Mouse (Mus musculus): Measurements from ENCODE around the gene Maml2.

The Maml2 gene

GRCm38 (mm10) chr9:13577150-13577549, 279.4 kb downstream of the Maml2 start:
- DNase-seq = no peak

GRCm38 (mm10) chr9:13581184-13581583, 283.4 kb downstream of the Maml2 start:
- no peak for DNase-seq

DNA sequence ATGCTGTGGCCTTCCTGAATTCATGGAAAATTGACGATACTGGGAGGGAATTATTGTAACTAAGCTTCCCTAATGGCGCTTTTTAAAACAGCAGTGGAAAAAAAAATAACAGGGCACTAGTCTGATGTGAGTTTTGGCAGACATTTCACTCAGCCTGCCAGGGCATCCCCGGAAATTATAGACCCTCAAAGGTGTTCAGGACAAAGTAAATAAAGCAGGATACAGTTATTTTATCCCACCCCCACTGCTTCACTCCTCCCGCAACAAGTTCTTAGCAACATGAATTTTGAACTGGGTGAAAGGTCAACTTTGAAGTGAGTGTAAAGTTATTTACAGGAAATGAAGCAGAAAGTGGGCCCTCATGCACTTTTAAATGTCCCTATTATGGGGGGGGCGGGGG, 286.2 kb downstream of the Maml2 start:
- DNase-seq = no peak

- no peak for DNase-seq
Measured at GRCm38 (mm10) chr9:13584435-13584834, 286.7 kb downstream of the Maml2 start.

GRCm38 (mm10) chr9:13587085-13587933, 289.6 kb downstream of the Maml2 start:
- no peak for DNase-seq

GRCm38 (mm10) chr9:13588786-13589185, 291.0 kb downstream of the Maml2 start:
- DNase-seq = peak; percentile 17

DNA sequence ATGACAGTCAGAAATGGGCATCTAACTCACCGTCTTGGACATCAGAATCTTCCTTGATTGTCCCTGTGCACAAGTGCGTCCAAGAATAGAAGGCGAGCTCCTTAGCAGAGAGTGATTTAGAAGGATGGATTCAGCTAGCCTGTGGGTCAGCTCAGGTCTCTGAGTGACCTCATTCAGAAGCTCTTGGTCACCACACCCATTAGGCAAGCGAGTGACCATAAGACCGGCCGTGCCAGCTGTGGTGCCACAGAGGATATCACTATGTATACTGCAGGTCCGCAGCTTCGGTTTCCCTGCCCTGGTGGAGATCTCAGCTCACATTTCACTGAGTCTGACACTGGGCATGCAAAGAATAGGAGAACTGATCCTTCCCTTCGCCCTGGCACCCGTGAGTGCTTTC, 294.9 kb downstream of the Maml2 start:
- no peak for DNase-seq

- no peak for DNase-seq
Measured at GRCm38 (mm10) chr9:13597736-13598135, 300.0 kb downstream of the Maml2 start.

DNA sequence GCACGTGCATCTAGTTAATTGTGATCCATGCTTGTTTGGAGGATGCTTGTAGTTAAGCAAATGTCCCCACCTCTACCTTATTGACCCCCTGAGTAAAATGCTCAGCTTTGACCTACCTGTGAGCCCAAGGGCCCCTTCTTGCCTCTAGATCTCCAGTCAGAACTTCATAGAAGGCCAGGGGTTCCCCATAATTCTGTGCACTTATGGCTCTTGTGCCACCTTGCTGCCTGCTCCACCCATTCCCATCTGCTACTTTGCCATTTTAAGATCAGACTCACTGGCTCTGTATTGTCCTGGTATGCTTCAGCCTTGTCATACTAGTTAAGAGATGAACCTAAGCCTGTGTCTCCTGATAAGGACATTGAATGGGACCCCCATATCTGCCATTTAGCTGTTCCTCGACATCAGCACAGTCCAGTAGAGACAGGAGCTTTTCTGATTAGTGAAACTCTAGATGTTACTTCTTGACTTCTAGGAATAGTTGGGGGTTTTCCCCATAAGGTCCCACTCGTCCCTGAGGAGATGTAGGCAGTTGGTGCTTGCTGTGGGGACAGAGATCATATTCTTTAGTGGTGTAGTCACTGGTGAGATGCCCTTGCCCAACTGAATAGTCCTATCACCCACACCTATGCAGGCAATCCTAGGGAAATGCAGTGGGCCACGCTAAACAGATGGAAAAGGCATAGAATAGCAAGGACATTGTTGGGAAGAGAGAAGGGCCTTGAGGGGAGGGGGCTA, 301.0 kb downstream of the Maml2 start:
- DNase-seq = no peak

DNA sequence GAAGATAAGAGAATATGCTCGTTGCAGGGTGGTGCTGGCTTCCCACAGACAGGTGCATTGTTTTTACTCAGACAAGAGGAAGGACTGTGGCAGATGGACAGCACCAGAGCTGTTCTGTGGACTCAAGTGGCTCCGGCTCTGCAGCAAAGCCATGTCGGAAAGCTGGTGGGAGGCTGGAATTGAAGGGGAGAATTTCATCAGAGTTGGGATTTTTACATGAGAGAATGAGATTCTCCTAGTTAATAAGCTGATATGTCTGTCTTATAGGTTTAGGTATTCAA, 301.5 kb downstream of the Maml2 start:
- no peak for DNase-seq

GRCm38 (mm10) chr9:13599800-13600199, 302.0 kb downstream of the Maml2 start:
- no peak for DNase-seq

- DNase-seq = no peak
Measured at GRCm38 (mm10) chr9:13601729-13602128, 304.0 kb downstream of the Maml2 start.

DNA sequence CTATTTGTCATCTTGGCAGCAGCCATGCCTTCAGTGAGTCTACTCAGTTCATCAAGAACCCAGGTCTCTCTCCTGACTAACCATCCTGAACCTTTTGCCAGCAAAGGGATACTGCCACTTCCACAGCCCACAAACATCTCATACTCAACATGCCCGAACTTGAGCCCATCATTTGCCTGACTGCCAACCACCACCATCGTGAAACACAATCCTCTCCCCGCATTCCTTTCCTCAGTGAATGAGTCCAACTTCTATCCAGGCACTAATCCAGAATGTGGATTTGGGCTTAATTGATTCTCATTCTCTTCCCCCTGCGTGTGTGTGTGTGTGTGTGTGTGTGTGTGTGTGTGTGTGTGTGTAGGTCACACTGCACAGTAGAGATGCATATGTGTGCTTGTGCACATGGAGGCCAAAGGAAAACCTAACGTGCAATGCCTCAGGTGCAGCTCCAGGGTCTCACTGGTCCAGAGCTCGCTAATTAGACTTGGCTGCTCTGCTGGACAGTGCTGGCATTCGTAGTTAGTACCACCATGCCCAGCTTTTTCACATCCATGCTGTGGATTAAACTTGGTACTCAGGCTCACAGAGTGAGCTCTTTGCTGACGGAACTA, 305.9 kb downstream of the Maml2 start:
- no peak for DNase-seq

DNA sequence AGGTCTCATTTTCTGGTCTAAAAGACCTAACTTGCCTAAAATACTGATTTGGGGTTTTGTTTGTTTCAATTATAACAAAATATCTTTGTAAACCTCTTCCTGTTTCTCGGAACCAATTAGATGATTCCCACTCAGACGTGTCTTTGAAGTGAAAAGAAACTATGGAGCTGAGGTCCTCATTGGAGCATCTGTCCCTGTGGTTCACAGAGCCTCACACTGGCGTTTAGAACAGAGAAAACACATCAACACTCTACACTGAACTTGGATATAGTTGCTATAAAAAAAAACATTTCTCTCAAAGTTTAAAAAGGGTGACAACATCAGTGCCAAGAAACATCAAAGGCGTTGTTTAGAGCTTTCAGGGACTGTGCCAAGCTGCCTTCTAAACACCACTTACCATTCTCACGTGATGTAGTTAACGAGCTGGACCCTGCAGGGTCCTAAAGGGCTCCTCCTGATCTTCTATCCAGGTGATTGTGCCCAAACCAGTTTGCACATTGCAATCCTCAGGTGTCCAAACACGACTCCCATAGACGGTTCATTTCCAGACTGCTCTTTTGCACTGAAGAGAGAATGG, 309.9 kb downstream of the Maml2 start:
- no peak for DNase-seq

GRCm38 (mm10) chr9:13608532-13609071, 310.8 kb downstream of the Maml2 start:
- DNase-seq = no peak

- DNase-seq = no peak
Measured at GRCm38 (mm10) chr9:13611561-13611960, 313.8 kb downstream of the Maml2 start.

DNA sequence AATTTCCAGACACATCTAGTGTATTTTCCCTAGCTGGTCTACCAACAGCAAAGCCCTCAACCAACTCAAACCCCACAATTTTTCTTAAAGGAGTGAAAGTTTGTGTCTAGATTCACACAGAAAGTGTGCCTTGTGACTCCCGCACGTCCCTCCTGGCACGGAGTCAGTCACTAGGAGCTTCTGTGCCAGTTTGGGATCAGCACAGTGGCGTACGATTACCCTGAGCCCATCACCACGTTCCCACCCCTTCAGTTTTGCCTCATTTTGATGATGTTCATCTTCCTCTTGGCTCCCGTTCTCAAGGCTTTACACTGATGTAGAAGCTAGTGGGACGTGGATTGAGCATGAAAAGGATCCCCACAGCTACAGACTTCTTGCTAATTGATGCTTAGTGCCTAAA, 314.6 kb downstream of the Maml2 start:
- no peak for DNase-seq

GRCm38 (mm10) chr9:13613325-13614268, 315.8 kb downstream of the Maml2 start:
- DNase-seq = no peak

DNA sequence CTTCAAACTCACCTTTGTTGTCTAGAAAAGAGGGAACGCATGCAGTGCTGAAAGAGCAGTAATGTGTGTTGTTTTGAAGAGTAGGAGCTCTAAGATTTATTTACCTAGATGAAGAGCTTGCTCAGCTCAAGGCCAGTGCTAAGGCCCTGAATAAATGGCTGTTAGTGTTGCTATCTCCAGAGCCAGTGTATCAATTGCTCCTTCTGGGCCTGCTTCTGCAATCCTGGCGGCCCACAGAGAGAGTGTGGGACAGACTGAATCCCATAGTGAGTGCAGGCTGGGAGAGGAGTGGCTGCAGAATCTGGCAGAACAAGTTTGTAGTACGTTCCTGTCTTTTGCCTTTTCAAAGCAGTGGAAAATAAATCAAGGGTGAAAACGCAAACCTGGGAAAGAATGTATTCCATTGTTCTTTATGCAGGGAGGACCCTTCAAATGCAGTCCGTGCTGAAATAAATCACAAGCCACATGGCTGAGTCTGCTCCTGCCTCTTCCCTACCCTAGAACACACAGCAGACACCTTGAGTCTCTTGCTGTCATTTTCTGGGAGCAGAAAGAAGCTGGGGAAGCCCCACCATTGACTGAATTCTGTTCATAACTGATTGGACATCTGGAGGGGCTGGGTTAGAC, 318.7 kb downstream of the Maml2 start:
- DNase-seq = no peak

- no peak for DNase-seq
Measured at GRCm38 (mm10) chr9:13620794-13621193, 323.0 kb downstream of the Maml2 start.

DNA sequence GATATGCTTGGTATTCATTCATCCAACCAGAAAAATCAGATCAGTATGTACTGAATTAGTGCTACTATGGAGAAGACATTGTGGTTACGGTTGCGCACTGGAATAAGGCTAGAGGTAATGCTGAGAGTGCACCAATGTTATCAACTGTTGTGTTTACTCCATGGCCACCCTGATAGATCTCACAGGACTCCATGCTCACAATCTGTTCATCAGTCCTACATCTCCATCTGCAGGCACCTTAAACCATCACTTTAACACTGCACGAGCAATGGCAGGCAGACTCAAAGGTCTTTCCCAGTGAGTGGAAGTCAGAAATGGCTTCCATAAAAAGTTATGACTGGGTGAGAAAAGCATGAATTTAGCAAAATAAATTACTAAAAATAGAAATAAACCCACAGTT, 324.2 kb downstream of the Maml2 start:
- no peak for DNase-seq

DNA sequence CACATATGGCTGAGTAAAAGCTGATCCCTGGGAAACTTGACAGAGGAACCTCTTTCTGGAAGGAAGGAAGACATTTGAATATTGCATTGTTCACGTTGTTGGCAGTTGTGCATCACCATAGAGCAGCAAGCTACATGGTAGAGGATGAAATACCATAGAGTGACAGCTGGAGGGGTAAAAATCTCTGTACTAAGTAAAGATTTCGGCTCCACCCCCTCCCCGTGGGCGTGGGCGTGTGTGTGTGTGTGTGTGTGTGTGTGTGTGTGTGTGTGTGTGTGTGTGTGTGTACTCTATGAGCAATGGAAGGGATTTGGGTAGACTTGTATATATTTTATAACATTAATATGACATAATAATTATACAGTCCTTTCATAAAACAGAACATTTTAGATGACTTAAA, 324.7 kb downstream of the Maml2 start:
- no peak for DNase-seq
